Mouse (Mus musculus): ENCODE results near the gene Pten. TPM values are rescaled to one million over a fixed set of nuclear protein-coding genes. Genes with fewer than 3 reads are reported as not detected.

The Pten gene
- total RNA-seq, 1 experiment from 2014 or later = 127 TPM

Other genes starting within 250 kb of the Pten start
- gene Papss2, start 161.7 kb upstream of the Pten start, total RNA-seq (2017) = 3.0 and 3.9 TPM in 2 replicates
- gene Atad1, start 17.7 kb upstream of the Pten start, total RNA-seq (2017) = 80.5 and 92.1 TPM in 2 replicates